Mouse (Mus musculus) heart, embryonic 15.5 days (tissue): ENCODE measurements around the gene Tmem222. TPM values are rescaled to one million over a fixed set of nuclear protein-coding genes. Genes with fewer than 3 reads are reported as not detected.

Source experiments
- ATAC-seq: fragments of 200-750 bp; cut with Nextera tagmentation; replicated peaks from 2 replicates; pipeline ENCODE4 v1.8.0; 2017; ENCODE audit warnings: low read depth, moderate TSS enrichment; ENCODE audit not compliant: insufficient number of reproducible peaks, insufficient read depth, low FRiP score
- H3K27ac ChIP-seq: fragments of 300-500 bp; sonication (generic); 2 replicates; pipeline ENCODE4 v1.5.1; 2015; ENCODE audit warnings: mild to moderate bottlenecking, inconsistent platforms
- H3K27me3 ChIP-seq: fragments of 300-500 bp; sonication (generic); 2 replicates; pipeline ENCODE4 v1.6.1; 2015; ENCODE audit warnings: inconsistent platforms
- H3K36me3 ChIP-seq: fragments of 300-500 bp; sonication (generic); 2 replicates; pipeline ENCODE4 v1.6.1; 2015; ENCODE audit warnings: mild to moderate bottlenecking, inconsistent platforms
- H3K4me1 ChIP-seq: fragments of 300-500 bp; sonication (generic); replicated peaks from 2 replicates; pipeline ENCODE4 v1.6.1; 2015; ENCODE audit warnings: inconsistent platforms
- H3K4me2 ChIP-seq: fragments of 300-500 bp; sonication (generic); 2 replicates; pipeline ENCODE4 v1.6.1; 2015; ENCODE audit warnings: inconsistent platforms, mild to moderate bottlenecking, moderate library complexity
- H3K4me3 ChIP-seq: fragments of 300-500 bp; sonication (generic); 2 replicates; pipeline ENCODE4 v1.5.1; 2015; ENCODE audit warnings: mild to moderate bottlenecking, inconsistent platforms
- H3K9ac ChIP-seq: fragments of 300-500 bp; sonication (generic); 2 replicates; pipeline ENCODE4 v1.6.1; 2015; ENCODE audit warnings: mild to moderate bottlenecking, inconsistent platforms
- H3K9me3 ChIP-seq: fragments of 300-500 bp; sonication (generic); replicated peaks from 2 replicates; pipeline ENCODE4 v1.6.1; 2016; ENCODE audit warnings: inconsistent platforms
- WGBS: fragments of 180-500 bp; shearing (Covaris S2); methylation state at CpG from one replicate; pipeline ENCODE4 v1.1.7; 2015; ENCODE audit warnings: mixed read lengths; 5-methylcytosine and 5-hydroxymethylcytosine counted together
- polyA plus RNA-seq: library from polyadenylated mRNA; unstranded; fragments of >200 nt; fragmentation: Nextera tagmentation; extraction: Ambion mirVana; gene quantifications from 2 replicates; pipeline ENCODE4 v1.2.1, GENCODE M21; 2015

Tmem222 gene
- 46.1 and 58.9 TPM in 2 replicates for polyA plus RNA-seq

DNA sequence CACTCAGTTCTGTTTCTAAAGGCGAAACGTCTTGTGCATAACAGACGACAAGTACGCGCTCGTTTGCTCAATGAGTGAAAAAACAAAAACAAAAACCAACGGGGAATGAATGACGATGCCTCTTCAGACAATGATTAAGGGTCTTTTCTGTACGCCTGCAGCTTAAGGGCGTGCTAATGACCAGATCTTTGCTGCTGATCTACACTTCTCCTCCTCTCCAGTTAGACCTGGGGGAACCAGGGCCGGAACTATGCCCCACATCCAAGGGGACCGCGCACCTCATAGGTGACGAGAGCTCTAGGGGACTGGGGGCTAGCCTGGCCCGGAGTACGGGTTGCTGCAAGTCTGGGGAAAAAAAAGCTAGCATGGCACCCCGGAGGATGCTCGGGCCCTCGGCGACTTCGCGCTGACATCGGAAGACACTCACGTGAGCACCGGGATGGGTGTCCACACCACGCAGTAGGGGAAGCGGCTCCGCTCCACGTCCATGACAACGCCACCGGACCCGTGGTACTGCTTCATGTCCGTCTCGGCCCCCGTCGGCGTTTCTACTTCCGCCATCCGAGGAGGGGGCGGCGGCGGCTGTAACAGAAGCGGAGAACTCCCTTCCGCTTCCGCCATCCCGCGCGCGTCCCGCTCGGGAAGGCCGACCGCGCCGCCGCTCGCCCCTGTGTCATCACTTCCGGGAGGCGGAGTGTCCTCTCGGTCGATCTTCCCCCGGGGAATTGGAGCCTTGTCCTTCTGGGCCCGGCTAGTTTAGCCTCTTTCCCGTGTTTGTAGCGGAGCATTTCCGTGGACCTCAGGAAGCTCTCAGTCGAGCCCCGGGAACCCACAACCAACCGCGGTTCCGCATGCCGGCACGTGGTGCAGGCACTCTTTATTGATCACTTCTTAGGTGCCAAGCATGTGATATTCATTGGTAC, at the start of gene Tmem222:
TSS of gene Tmem222 (minus strand) at position 689 of the 923 bp plus-strand sequence.
- Histone ChIP-seq H3K27ac (peak within 1 kb of the TSS; percentile 92), H3K4me3 (peak within 1 kb of the TSS; percentile 67), H3K36me3 (no peaks in the 10 kb centered on the region), H3K9ac (peak within 1 kb of the TSS; percentile 61), H3K27me3 (no peaks in the 10 kb centered on the region), H3K4me1 (peaks cover 34% of the 10 kb centered on the region), H3K9me3 (no peaks in the 10 kb centered on the region), H3K4me2 (peak within 1 kb of the TSS; percentile 77)
- peak; percentile 91 for ATAC-seq
- under 1% methylated on average over 73 of the region's 73 CpGs for WGBS

DNA sequence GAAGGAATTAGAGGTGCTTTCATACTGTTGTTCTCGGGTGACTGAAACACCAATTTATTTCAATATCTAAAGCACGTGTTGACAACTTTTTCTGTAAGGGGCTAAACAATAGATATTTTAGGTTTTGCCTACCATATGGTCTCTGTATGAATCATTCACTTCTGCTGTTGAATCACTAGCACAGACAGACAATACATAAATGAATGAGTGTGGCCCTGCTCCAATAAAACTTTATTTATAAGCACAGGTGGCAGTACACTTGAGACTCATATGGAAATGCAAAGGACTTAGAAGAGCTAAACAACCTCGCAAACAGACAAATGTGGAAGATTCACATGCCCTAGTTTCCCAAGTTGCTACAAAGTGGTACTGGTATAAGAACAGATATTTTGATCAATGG, 42.1 kb upstream of the Tmem222 start:
- WGBS: 86% methylated on average over 3 of the region's 3 CpGs
- H3K27me3 ChIP-seq: no peaks in the 10 kb centered on the region
- H3K4me3 ChIP-seq: no peak overlapping the region
- H3K4me1 ChIP-seq: no peaks in the 10 kb centered on the region
- peaks cover 4% of the 10 kb centered on the region; the same call in 1 of the 2 replicates for H3K36me3 ChIP-seq
- H3K9me3 ChIP-seq: no peaks in the 10 kb centered on the region
- no peak overlapping the region for H3K27ac ChIP-seq
- no peak overlapping the region for H3K9ac ChIP-seq
- no peak for ATAC-seq
- no peak overlapping the region for H3K4me2 ChIP-seq

- Histone ChIP-seq H3K4me3 (no peak overlapping the region), H3K4me2 (no peak overlapping the region), H3K4me1 (no peaks in the 10 kb centered on the region), H3K36me3 (peaks cover 3% of the 10 kb centered on the region; the same call in 1 of the 2 replicates), H3K9me3 (no peaks in the 10 kb centered on the region), H3K27me3 (no peaks in the 10 kb centered on the region), H3K27ac (no peak overlapping the region), H3K9ac (no peak overlapping the region)
- no peak for ATAC-seq
- WGBS: 78% methylated on average over 5 of the region's 5 CpGs
These were observed 38.4 kb upstream of the Tmem222 start for GRCm38 (mm10) chr4:133315991-133316390.

DNA sequence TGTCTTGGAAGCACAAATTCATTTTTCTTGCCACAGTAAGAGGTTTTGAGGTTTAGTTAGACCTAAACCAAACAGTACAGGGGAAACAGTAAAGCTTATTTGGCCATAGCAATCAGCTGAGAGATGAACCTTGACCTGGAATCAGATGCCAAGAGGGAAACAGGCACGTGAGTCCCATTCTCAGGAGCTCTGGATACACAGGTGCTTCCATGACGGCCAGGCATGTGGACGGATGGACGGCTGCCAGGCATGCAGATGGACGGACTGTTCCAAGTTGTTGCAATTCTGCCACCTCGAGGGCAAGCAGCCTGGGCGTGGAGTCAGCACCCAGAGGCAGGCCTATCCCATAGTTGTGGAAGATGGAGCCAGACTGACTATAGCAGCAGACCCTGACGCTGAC, 37.3 kb upstream of the Tmem222 start:
- WGBS: 69% methylated on average over 8 of the region's 8 CpGs
- Histone ChIP-seq H3K9me3 (no peaks in the 10 kb centered on the region), H3K4me3 (no peak overlapping the region), H3K27ac (no peak overlapping the region), H3K36me3 (peaks cover 3% of the 10 kb centered on the region; the same call in 1 of the 2 replicates), H3K9ac (no peak overlapping the region), H3K4me1 (no peaks in the 10 kb centered on the region), H3K4me2 (no peak overlapping the region), H3K27me3 (no peaks in the 10 kb centered on the region)
- no peak; the same call in 1 of the 2 replicates for ATAC-seq

GRCm38 (mm10) chr4:133309948-133310347, 32.4 kb upstream of the Tmem222 start:
- no peak overlapping the region for H3K4me3 ChIP-seq
- no peak overlapping the region for H3K27ac ChIP-seq
- H3K4me1 ChIP-seq: no peaks in the 10 kb centered on the region
- WGBS: 0% methylated on average over 3 of the region's 3 CpGs
- ATAC-seq: no peak
- no peak overlapping the region for H3K4me2 ChIP-seq
- no peaks in the 10 kb centered on the region for H3K27me3 ChIP-seq
- H3K9me3 ChIP-seq: no peaks in the 10 kb centered on the region
- H3K36me3 ChIP-seq: peaks cover 3% of the 10 kb centered on the region; the same call in 1 of the 2 replicates
- H3K9ac ChIP-seq: no peak overlapping the region

- H3K36me3 ChIP-seq: peaks cover 6% of the 10 kb centered on the region
- H3K27ac ChIP-seq: no peak overlapping the region
- no peak overlapping the region for H3K4me2 ChIP-seq
- H3K4me1 ChIP-seq: no peaks in the 10 kb centered on the region
- no peaks in the 10 kb centered on the region for H3K9me3 ChIP-seq
- no peaks in the 10 kb centered on the region for H3K27me3 ChIP-seq
- no peak overlapping the region for H3K4me3 ChIP-seq
- ATAC-seq: no peak
- H3K9ac ChIP-seq: no peak overlapping the region
- 34% methylated on average over 3 of the region's 3 CpGs for WGBS
These were observed 29.7 kb upstream of the Tmem222 start for GRCm38 (mm10) chr4:133307331-133307730.

DNA sequence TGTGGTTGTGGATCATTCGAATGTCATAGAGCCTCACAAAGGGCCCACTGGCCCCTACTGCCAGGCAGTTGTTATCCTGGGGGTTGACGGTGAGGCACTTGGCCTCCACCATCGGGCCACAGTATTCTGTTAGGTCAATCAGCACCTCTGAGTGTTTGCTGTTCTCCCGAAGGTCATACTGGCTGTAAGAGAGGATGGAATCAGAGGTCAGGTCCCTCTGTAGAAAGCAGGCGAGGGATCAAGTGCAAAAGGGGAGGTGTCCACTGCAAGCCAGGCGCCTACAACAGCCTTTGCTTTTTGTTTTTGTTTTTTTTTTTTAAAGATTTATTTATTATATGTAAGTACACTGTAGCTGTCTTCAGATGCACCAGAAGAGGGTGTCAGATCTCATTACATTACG, 28.2 kb upstream of the Tmem222 start:
- WGBS: 66% methylated on average over 7 of the region's 7 CpGs
- no peak for ATAC-seq

DNA sequence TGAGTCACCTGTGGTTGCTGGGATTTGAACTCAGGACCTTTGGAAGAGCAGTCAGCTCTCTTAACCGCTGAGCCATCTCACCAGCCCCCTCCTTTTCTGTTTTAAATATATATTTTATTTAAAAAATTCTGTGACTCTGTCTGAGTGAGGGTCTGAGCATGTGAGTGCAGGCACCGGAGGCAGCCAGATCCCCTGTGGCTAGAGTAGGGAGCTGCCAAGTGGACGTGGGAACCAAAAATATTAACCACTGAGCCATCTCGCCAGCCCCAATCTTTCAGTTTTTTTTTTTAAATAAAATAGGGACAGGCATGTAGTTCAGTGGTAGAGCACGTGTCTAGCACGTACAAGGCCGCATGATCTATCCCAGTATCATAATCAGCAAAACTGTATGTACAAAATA, 27.2 kb upstream of the Tmem222 start:
- Histone ChIP-seq H3K9ac (no peak overlapping the region), H3K4me2 (no peak overlapping the region), H3K4me3 (no peak overlapping the region), H3K36me3 (peaks cover 21% of the 10 kb centered on the region), H3K9me3 (no peaks in the 10 kb centered on the region), H3K4me1 (no peaks in the 10 kb centered on the region), H3K27me3 (no peaks in the 10 kb centered on the region), H3K27ac (no peak overlapping the region)
- 93% methylated on average over 7 of the region's 7 CpGs for WGBS
- ATAC-seq: no peak

More for the DNA sequence above, 28.2 kb upstream of the Tmem222 start:
- peaks cover 11% of the 10 kb centered on the region for H3K36me3 ChIP-seq
- no peak overlapping the region for H3K27ac ChIP-seq
- H3K4me2 ChIP-seq: no peak overlapping the region
- no peaks in the 10 kb centered on the region for H3K4me1 ChIP-seq
- H3K4me3 ChIP-seq: no peak overlapping the region
- no peaks in the 10 kb centered on the region for H3K27me3 ChIP-seq
- no peak overlapping the region for H3K9ac ChIP-seq
- H3K9me3 ChIP-seq: no peaks in the 10 kb centered on the region

- 68% methylated on average over 5 of the region's 5 CpGs for WGBS
- Histone ChIP-seq H3K27ac (no peak overlapping the region), H3K9me3 (no peaks in the 10 kb centered on the region), H3K4me1 (peaks cover 13% of the 10 kb centered on the region), H3K4me3 (no peak overlapping the region), H3K9ac (no peak overlapping the region), H3K36me3 (peaks cover 22% of the 10 kb centered on the region), H3K4me2 (no peak overlapping the region), H3K27me3 (no peaks in the 10 kb centered on the region)
- no peak for ATAC-seq
These were observed 25.1 kb upstream of the Tmem222 start for GRCm38 (mm10) chr4:133302668-133303067.

GRCm38 (mm10) chr4:133301802-133302201, 24.2 kb upstream of the Tmem222 start:
- Histone ChIP-seq H3K36me3 (peaks cover 22% of the 10 kb centered on the region), H3K27ac (no peak overlapping the region), H3K27me3 (no peaks in the 10 kb centered on the region), H3K9ac (no peak overlapping the region), H3K9me3 (no peaks in the 10 kb centered on the region), H3K4me1 (peaks cover 18% of the 10 kb centered on the region), H3K4me3 (no peak overlapping the region), H3K4me2 (no peak overlapping the region)
- ATAC-seq: no peak
- 31% methylated on average over 4 of the region's 4 CpGs for WGBS

- no peak for ATAC-seq
- Histone ChIP-seq H3K4me3 (no peak overlapping the region), H3K36me3 (peaks cover 30% of the 10 kb centered on the region), H3K9me3 (no peaks in the 10 kb centered on the region), H3K27me3 (no peaks in the 10 kb centered on the region), H3K9ac (no peak overlapping the region), H3K4me1 (peaks cover 18% of the 10 kb centered on the region), H3K27ac (no peak overlapping the region), H3K4me2 (no peak overlapping the region)
- 88% methylated on average over 11 of the region's 11 CpGs for WGBS
These were observed 22.8 kb upstream of the Tmem222 start for GRCm38 (mm10) chr4:133300421-133300820.

DNA sequence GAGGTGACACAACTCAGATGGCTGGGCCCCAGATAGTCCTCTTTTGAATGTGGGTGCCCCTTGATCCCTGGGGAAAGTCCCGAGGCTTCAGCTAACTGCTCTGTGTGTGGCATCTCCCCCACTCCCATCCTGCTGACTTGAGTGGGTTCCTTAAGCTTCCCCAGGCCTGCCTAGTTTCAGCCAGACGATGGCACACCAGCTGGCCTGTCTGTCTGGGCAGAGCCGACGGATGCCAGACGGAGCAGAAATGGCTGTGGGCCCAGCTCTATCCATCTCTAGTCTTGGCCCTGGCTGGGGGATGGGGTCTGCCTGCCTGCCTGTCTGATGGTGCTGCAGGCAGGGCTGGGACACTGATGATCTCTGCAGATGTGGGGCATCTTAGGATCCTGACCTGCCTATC, 22.1 kb upstream of the Tmem222 start:
- H3K4me3 ChIP-seq: no peak overlapping the region
- no peaks in the 10 kb centered on the region for H3K9me3 ChIP-seq
- peaks cover 18% of the 10 kb centered on the region for H3K4me1 ChIP-seq
- no peak overlapping the region for H3K4me2 ChIP-seq
- H3K36me3 ChIP-seq: peaks cover 37% of the 10 kb centered on the region
- H3K27ac ChIP-seq: no peak overlapping the region
- no peak overlapping the region for H3K9ac ChIP-seq
- H3K27me3 ChIP-seq: no peaks in the 10 kb centered on the region
- 40% methylated on average over 5 of the region's 5 CpGs for WGBS
- no peak for ATAC-seq
